Mouse (Mus musculus) liver, embryonic 14.5 days (tissue): ENCODE data around the gene Acot7. TPM values are rescaled to one million over a fixed set of nuclear protein-coding genes. Genes with fewer than 3 reads are reported as not detected.
A peak's percentile ranks its signal among the peaks of the same experiment; 100 is the strongest.

Experiments used
- ATAC-seq: fragments of 200-750 bp; cut with Nextera tagmentation; 2 replicates; pipeline ENCODE4 v1.8.0; 2017; ENCODE audit warnings: moderate number of reproducible peaks, mild to moderate bottlenecking, moderate library complexity; ENCODE audit not compliant: insufficient read depth
- DNase-seq, 3 experiments: peaks; one replicate each; pipeline ENCODE4 v3.0.0-alpha.2; 2012 to 2013; ENCODE audit warnings: low read depth in 3 of 3, low spot score in 3 of 3
- H3K27ac ChIP-seq: fragments of 300-500 bp; sonication (generic); 2 replicates; pipeline ENCODE4 v1.5.1; 2014; ENCODE audit warnings: moderate library complexity, mild to moderate bottlenecking, control low read depth, inconsistent platforms
- H3K27me3 ChIP-seq: fragments of 300-500 bp; sonication (generic); 2 replicates; pipeline ENCODE4 v1.6.1; 2014; ENCODE audit warnings: mild to moderate bottlenecking, low read length, moderate library complexity; ENCODE audit not compliant: control insufficient read depth, insufficient read depth
- H3K36me3 ChIP-seq: fragments of 300-500 bp; sonication (generic); replicated peaks from 2 replicates; pipeline ENCODE4 v1.6.1; 2014; ENCODE audit warnings: low read depth; ENCODE audit not compliant: control insufficient read depth, insufficient read depth
- H3K4me1 ChIP-seq, 2 experiments: fragments of 200-500 bp in 1 of 2; fragments of 300-500 bp in 1 of 2; sonication (generic) in 1 of 2; replicated peaks; 2 replicates each; pipeline ENCODE4 v1.6.1; 2012 to 2014; ENCODE audit warnings: antibody characterized with exemption in 1 of 2, inconsistent platforms in 1 of 2, low read length in 1 of 2; ENCODE audit not compliant: control insufficient read depth in 2 of 2, insufficient read depth in 2 of 2
- H3K4me2 ChIP-seq: fragments of 300-500 bp; sonication (generic); 2 replicates; pipeline ENCODE4 v1.6.1; 2014; ENCODE audit warnings: low read depth, mild to moderate bottlenecking, control low read depth, moderate library complexity
- H3K4me3 ChIP-seq, 2 experiments: fragments of 200-500 bp in 1 of 2; fragments of 300-500 bp in 1 of 2; sonication (generic) in 1 of 2; 2 replicates each; pipeline ENCODE4 v1.5.1; 2012 to 2014; ENCODE audit warnings: low read depth in 2 of 2, low read length in 2 of 2, mild to moderate bottlenecking in 2 of 2, control low read depth in 1 of 2, inconsistent platforms in 1 of 2, moderate library complexity in 1 of 2; ENCODE audit not compliant: insufficient read depth in 1 of 2
- H3K9ac ChIP-seq: fragments of 300-500 bp; sonication (generic); replicated peaks from 2 replicates; pipeline ENCODE4 v1.6.1; 2014; ENCODE audit warnings: mild to moderate bottlenecking, control low read depth, moderate library complexity
- H3K9me3 ChIP-seq: fragments of 300-500 bp; sonication (generic); 2 replicates; pipeline ENCODE4 v1.6.1; 2016; ENCODE audit warnings: low read length, mixed read lengths; ENCODE audit not compliant: control insufficient read depth
- CTCF ChIP-seq: IDR thresholded peaks from 2 replicates; pipeline ENCODE4 v1.5.1; 2016; ENCODE audit warnings: antibody characterized with exemption, low read depth, control low read depth
- EP300 ChIP-seq: IDR thresholded peaks from 2 replicates; pipeline ENCODE4 v1.6.1; 2016; ENCODE audit warnings: antibody characterized with exemption, low read depth
- WGBS: fragments of 180-500 bp; shearing (Covaris S2); extraction: QIAGEN DNeasy Blood & Tissue Kit; methylation state at CpG from one replicate; pipeline ENCODE4 v1.1.7; 2014; ENCODE audit not compliant: insufficient replicate concordance; 5-methylcytosine and 5-hydroxymethylcytosine counted together
- polyA plus RNA-seq, 2 experiments: library from polyadenylated mRNA; depleted of rRNA in 1 of 2; stranded (reverse) in 1 of 2; unstranded in 1 of 2; fragments of >200 nt; fragmentation: Nextera tagmentation in 1 of 2; extraction: Ambion mirVana in 1 of 2; gene quantifications; 2 replicates each; pipeline versions ENCODE4 v1.2.1 to v1.2.3; 2012 to 2014

Acot7 gene
- polyA plus RNA-seq, 2 experiments: 12.5 to 13.0 TPM

DNA sequence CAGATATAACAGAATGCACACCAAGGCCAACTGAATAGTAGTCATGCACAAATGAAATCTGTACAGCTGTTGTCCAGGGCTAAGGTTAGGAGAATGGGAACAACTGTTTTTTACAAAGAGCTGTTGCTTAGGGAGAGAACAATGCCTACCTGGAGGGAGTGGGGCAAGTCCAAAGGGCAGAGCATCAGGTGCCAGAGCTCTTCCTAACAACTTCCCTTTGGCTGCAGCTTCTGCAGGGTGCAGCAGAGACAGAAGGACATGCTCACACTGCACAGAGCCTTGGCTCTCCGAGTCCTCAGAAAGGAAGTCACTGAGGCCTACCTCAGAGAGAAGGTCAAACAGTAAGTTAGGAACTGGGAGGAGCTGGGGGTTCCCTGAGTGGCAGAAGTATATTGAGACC is 21.7 kb downstream of the Acot7 start:
- Histone ChIP-seq H3K27me3 (no peaks in the 10 kb centered on the region), H3K4me1 (peaks cover 8 to 47% of the 10 kb centered on the region in 2 experiments)

DNA sequence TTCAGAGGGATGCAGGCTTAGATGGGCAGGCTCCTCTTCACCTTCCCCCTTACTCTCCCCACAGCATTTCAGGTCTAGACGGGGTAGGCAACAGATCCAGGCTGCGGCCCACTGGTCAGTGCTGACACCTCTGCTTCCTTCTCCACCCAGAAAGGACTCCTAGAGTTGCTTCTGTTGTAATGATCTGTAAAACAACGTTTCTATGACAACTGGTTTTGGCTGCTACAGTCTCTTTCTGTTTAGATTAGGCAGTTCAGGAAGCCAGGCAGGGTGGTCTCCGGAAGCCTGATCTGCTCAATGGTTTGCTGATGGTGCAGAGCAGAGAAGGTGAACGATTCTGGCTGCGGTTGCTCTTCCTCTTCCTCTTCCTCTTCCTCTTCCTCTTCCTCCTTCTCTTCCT is 23.6 kb downstream of the Acot7 start:
- H3K4me3 ChIP-seq: no peak overlapping the region
- WGBS: 10% methylated on average over 6 of the region's 6 CpGs
- ATAC-seq (no peak), DNase-seq (no peak)
- no peaks in the 10 kb centered on the region for H3K36me3 ChIP-seq
- H3K4me1 ChIP-seq: peaks cover 4 to 42% of the 10 kb centered on the region in 2 experiments
- H3K9me3 ChIP-seq: no peaks in the 10 kb centered on the region
- H3K27ac ChIP-seq: no peak overlapping the region
- H3K9ac ChIP-seq: no peak overlapping the region
- TF ChIP-seq EP300: no peak
- TF ChIP-seq CTCF: no peak
- H3K4me2 ChIP-seq: no peak overlapping the region
- no peaks in the 10 kb centered on the region for H3K27me3 ChIP-seq

More for the DNA sequence above, 21.7 kb downstream of the Acot7 start:
- no peak for DNase-seq
- no peak for ATAC-seq
- 9% methylated on average over 1 of the region's 1 CpGs for WGBS
- H3K36me3 ChIP-seq: no peaks in the 10 kb centered on the region
- no peak overlapping the region for H3K27ac ChIP-seq
- H3K9me3 ChIP-seq: no peaks in the 10 kb centered on the region
- H3K9ac ChIP-seq: no peak overlapping the region
- no peak overlapping the region for H3K4me3 ChIP-seq
- H3K4me2 ChIP-seq: no peak overlapping the region
- no peak for TF ChIP-seq CTCF
- TF ChIP-seq EP300: no peak

DNA sequence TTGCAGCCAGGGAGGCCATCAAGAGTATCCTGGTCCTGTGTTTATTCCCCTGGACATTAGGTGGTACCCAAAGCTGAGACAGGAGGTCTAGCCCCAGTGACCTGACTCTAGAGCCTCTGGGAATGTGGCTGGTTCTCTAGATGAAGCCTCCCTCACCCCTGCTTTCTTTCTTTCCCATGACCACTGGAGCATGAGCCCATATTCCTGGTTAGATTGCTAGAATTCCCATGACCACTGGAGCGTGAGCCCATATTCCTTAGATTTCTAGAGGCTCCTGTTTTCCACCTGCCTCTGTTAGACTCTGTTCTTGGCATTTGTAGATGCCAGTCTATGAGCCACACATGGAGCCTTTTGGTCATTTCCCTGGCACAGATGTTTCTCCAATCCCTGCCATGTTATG is 24.5 kb downstream of the Acot7 start:
- ATAC-seq: no peak

DNA sequence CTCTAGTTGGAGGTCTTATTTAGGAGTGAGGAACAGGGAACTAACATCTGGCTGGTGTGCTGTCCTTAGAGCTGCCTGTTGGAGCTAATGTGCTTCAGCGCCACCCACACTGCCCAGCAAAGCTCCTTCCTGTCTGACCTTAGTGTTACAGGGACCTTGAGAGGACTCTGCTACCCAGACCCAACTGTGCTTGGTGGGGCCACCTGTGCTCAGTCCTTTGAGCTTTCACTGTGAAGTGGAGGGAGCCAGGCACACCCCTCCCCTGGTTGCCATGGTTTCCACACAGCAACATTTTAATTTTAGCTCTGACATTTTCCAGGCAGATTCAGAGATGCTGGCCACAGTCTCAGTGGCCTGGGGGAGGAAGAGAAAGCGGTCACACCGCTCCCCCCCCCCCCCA is 25.0 kb downstream of the Acot7 start:
- DNase-seq (no peak), ATAC-seq (no peak)
- H3K27me3 ChIP-seq: no peaks in the 10 kb centered on the region
- H3K36me3 ChIP-seq: no peaks in the 10 kb centered on the region
- 59% methylated on average over 3 of the region's 3 CpGs for WGBS
- H3K4me1 ChIP-seq: peaks cover 2 to 34% of the 10 kb centered on the region in 2 experiments
- no peak overlapping the region for H3K4me3 ChIP-seq
- H3K9ac ChIP-seq: no peak overlapping the region
- no peak overlapping the region for H3K27ac ChIP-seq
- no peaks in the 10 kb centered on the region for H3K9me3 ChIP-seq
- no peak overlapping the region for H3K4me2 ChIP-seq
- no peak for TF ChIP-seq CTCF
- TF ChIP-seq EP300: no peak

More for the DNA sequence above, 24.5 kb downstream of the Acot7 start:
- H3K9me3 ChIP-seq: no peaks in the 10 kb centered on the region
- no peak overlapping the region for H3K4me3 ChIP-seq
- 65% methylated on average over 1 of the region's 1 CpGs for WGBS
- H3K4me1 ChIP-seq: peaks cover 2 to 37% of the 10 kb centered on the region in 2 experiments
- no peak overlapping the region for H3K9ac ChIP-seq
- H3K4me2 ChIP-seq: no peak overlapping the region
- no peak for TF ChIP-seq CTCF
- no peak for DNase-seq
- H3K27ac ChIP-seq: no peak overlapping the region
- no peaks in the 10 kb centered on the region for H3K27me3 ChIP-seq
- H3K36me3 ChIP-seq: no peaks in the 10 kb centered on the region

DNA sequence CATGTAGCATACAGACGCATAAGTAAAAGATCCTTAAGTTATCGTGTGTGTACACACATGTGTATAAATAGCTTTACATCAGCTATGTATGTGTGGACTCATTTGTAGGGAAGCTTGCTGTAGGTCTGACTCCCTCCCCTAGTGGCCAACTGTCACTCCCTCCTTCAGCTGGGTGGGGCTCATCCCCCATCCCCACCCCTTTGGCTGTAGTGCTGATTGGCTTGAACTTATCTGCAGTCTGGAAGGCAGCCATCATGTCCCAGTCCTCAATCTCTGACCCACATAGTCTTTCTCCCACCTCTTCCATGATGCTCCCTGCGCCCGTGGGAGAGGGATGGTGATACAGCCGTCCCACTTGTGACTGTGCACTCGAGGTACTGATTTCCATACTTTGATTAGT is 26.7 kb downstream of the Acot7 start:
- H3K9me3 ChIP-seq: no peaks in the 10 kb centered on the region
- ATAC-seq: peak; percentile 64

More for the DNA sequence above, 26.7 kb downstream of the Acot7 start:
- TF ChIP-seq CTCF (peak; percentile 55), EP300 (no peak)
- no peak overlapping the region for H3K4me3 ChIP-seq
- H3K27me3 ChIP-seq: no peaks in the 10 kb centered on the region
- H3K9ac ChIP-seq: no peak overlapping the region
- WGBS: 53% methylated on average over 6 of the region's 6 CpGs
- peaks cover 2 to 32% of the 10 kb centered on the region in 2 experiments for H3K4me1 ChIP-seq
- no peak for DNase-seq
- no peaks in the 10 kb centered on the region for H3K36me3 ChIP-seq
- no peak overlapping the region for H3K4me2 ChIP-seq
- no peak overlapping the region for H3K27ac ChIP-seq
